Mouse (Mus musculus): ENCODE measurements around the gene Pla2g2f. TPM values are rescaled to one million over a fixed set of nuclear protein-coding genes. Genes with fewer than 3 reads are reported as not detected.

The Pla2g2f gene
- total RNA-seq (2021): 10 to 100 TPM in 1 of 2 experiments, 1 to 10 TPM in 1; 9.7 to 10.1 TPM
- long read RNA-seq, experiment 1, partial matches to known transcripts: 0 of 6 reads
- long read RNA-seq, experiment 1, other reads (novel, unspliced or antisense): 3 of 6 reads
- long read RNA-seq, experiment 2, partial matches to known transcripts: 0 of 7 reads
- long read RNA-seq, experiment 2, other reads (novel, unspliced or antisense): 4 of 7 reads

DNA sequence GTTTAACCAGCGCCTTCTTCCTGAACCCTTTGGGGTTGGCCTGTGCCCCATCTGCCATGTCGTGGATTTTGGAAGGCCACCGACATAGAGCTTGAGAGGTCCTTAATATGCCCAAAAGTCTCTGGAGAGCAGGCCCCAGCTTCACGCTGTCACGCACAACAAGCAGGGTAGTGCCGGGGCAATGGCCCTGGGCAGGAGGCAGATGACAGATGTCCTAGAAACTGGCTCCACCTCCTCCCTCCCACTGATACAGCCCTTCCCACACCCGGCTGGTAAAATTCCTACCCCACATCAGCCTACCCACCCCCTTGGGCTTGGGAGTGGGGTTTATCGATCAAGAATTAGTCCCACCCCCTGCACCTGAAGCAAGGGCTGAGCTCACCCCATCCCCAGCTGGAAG is at the start of gene Pla2g2f:
Pla2g2f (minus strand) TSS at position 211 of the 400 bp plus-strand sequence.
- no peak for DNase-seq (ENCODE audit: low spot score in 2 of 2)

DNA sequence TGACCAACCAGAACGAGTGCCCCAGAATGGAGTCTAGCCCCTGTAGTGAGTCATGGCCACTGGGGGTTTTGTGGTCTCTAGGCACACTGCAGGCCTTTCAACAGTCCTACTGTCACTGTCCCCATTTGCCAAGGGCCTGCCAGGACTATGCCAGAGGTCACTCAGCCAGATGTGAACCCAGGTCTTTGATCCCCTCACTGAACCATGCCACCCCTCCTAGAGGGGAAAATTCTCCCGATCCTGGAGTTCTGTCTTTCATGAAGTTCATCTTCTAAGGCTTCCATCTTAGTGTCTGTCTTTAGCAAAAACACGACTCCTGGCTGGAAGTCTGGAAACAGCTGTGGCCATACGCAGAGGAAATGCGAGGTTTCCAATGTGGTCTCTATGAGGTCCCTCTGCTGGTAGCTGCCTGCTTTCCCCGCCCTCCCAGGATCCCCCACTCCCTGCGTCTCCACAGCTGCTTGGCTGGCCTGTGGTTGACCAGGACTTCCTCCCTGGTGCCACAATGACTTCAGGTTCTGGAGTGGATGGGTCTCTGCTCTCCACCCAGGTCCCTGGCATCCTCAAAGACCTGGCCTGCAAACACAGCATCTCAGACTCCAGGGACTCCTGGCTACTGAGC is 49.6 kb upstream of the Pla2g2f start:
- no peak for DNase-seq (ENCODE audit: low spot score in 2 of 2)

DNA sequence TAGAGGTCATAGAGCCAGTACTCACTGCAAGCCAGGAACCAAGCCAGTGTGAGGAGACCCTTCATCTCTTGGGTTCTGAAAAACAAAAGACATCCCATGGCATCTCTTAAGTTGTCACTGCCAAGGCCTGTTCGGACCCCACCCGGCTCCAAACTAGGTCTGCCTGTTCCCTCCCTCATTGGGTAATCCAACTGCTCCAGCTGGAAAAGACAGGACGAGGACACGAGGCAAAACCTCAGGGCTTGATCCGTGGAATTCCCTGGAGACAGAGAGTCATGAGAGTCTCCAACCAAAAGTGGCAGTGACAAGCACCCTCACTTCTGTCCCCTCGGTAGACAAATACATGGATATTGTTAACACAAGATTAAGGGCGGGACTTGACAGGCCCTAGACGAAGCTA is 48.7 kb upstream of the Pla2g2f start:
- DNase-seq (ENCODE audit: low spot score in 2 of 2): no peak

DNA sequence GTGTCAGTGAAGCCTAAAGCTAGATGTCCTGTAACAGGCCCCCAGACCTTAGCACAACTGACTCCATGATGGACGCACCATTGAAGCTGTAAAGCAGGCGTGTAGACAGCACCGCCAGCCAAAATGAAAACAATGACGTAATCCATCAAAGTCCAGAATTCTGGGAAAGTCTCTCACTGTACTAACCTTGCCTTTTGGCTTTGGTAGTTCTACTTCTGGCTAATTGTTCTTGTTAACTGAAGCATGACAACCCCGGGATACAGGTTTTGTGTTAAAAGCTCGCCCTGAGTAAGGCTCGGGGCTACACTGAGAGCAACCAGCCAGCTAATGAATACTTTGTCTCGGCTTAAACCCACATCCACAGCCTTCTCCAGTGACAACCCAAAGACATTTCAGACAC is 47.8 kb upstream of the Pla2g2f start:
- no peak for DNase-seq (ENCODE audit: low spot score in 2 of 2)

DNA sequence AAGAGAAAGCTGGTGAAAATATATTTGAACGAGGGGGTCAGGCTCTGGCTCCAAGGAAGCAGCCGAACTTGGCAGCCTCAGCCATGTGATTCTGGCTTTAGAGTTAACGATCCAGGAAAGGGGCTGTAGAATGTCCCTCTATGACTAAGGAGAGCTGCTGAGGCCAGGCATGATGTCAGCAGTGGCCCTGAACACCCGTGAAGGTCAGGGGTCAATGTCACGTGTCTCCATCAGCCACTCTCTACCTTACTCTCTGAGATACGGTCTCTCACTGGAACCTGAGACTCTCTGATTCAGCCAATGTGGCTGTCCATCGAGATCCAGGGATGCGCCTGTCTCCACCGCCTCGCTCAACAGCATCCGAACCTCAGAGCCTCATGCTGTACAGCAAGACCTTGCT is 45.5 kb upstream of the Pla2g2f start:
- no peak for DNase-seq (ENCODE audit: low spot score in 2 of 2)

DNA sequence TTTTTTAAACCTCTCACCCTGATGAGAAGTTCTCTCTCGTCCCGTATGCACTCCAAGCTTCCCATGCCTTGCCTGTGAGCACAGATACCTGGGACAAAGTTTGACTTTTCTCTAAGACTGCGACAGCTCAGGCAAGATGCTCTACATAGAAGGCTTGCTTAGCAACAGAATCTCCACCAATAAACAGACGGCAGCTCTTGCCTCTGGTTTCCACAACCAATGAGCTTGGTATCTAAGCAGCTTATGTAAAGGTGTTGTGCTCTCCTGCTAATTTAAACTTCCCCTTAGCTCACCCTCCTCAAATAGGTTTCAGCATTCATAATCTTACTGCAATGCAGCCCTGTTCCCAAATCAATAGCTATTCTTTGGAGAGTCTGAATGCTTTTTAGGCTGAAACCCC is 44.2 kb upstream of the Pla2g2f start:
- no peak for DNase-seq (ENCODE audit: low spot score in 2 of 2)

DNA sequence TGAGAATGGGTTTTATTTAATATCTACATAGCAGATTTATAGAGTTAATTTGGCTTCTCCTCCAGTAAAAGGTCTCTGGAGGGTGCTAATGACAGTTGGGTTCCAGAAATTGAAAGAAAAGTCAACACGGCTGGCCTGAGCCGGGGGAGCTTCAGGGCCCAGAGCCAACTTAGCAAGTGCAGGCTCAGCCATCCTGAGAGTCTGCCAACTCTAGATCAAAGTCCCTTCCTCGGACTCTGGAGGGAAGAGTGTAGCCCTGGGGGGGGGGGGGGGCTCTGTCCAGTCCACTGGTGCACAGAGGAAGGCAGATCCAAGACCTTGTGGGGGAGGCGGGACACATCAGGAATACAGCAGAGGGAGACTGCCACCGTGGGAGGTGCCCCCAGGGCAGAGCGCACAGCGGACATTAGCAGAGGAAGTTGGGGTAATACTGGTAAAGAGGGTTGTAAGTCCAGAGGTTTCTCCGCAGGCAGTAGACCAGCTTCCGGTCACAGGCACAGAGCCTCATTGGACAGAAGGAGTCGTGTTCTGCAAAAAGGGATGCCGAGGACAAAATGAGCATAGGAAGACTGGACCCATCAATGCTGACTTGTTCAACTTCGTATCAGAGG is 42.8 kb upstream of the Pla2g2f start:
- DNase-seq (ENCODE audit: low spot score in 2 of 2): no peak

DNA sequence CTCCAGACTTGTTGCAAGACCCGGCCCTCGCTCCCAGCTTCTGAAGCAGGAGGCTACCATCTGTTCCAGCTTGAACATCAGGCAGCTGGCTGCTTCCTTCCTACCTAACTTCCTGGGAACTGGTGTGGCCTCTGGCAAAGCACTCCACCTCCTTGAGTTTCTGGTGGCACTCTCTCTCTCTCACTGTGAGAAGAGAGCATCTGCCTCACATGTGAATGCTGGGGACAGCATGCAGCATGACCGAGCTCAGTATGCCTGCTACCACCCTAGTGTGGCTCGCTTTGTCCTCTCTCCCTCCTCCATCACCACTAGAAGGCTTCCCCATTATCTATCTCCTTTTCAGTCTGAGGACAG is 39.8 kb upstream of the Pla2g2f start:
- no peak for DNase-seq (ENCODE audit: low spot score in 2 of 2)

DNA sequence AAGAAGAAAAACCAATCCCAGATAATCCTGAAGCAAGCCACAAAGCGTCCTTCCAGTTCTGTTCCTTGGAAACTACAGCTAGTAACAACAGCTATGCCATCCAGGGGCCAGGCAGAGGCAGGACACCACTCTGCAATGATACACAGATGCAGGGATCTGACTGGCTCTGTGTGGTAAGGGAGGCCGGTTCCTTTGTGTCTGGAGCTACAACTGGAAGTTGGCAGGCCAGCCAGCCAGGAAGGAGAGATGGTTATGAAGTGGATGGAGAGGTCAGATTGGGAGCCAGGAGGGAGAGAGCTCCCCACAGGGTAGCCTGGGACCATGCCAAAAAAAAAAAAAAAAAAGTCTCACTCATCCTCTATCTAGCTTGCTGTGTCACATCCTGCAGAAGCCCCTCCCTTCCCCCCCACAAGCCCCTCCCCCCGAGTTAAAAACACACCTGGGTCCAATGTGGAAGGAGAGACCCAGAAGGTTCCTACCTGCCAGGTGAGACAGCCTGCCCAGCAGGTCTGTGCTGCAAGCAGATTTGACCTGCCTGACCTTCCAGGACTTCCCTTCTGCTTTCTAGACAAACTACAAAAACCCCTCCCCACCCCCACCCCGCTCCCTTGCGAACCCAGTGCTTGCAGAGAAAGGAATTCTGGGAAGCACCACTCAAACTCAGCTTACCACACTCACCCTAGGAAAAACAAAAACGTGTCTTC is 39.2 kb upstream of the Pla2g2f start:
- no peak for DNase-seq (ENCODE audit: low spot score in 2 of 2)

DNA sequence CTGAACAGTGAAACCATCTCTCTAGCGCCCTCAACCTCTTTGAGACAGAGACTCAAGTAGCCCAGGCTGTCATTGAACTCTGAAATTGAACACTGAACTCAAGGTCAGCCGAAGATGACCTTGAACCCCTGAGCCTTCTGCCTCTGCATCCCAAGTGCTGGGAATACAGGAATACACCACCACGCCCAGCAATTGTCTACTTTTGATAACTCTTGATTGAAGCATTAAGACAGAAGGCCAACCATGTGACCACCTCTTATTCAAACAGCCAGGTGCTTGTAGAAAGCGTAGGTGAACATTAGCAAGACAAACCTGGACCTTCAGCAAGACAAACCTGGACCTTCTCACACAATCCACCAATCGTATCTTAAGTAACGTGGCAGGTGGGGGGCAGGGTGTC is 36.9 kb upstream of the Pla2g2f start:
- no peak for DNase-seq (ENCODE audit: low spot score in 2 of 2)

DNA sequence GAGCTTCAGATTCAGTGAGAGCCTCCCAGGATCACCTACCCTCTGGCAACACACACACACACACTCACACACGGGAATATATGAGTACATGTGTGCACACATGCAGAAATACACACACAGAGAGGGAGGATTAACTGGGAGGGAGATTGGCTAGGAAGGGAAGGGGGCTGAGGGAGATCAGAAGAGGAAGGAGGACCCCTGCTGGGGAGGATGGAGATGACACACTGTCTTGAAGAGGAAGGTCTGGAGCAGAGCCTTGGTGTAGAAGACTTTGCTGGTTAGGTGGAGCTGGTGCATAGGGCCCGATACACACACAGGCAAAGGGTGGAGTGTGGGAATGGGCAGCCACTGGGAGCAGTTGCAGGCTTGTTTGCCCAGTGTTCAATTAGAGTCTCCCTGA is 35.9 kb upstream of the Pla2g2f start:
- DNase-seq (ENCODE audit: low spot score in 2 of 2): peak in 1 of 2 experiments; percentile 16

DNA sequence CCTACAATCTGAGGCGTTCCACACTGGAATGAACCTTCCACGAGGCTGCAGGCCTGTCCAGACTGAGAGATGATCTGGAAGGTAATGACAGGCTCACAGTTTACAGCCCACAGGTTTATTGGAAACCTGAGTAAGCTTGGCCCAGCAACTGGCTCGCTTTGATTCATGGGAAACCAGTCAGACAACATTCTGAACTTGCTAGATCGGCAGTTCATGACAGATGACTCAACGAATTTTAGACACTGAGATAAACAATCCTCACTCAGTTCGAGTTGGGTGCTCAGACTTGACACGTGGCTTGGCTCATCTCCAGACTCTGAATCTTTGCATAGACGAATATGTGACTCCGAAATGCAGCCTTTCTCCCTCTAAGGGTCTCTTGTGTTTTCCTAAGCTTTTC is 35.2 kb upstream of the Pla2g2f start:
- DNase-seq (ENCODE audit: low spot score in 2 of 2): no peak

DNA sequence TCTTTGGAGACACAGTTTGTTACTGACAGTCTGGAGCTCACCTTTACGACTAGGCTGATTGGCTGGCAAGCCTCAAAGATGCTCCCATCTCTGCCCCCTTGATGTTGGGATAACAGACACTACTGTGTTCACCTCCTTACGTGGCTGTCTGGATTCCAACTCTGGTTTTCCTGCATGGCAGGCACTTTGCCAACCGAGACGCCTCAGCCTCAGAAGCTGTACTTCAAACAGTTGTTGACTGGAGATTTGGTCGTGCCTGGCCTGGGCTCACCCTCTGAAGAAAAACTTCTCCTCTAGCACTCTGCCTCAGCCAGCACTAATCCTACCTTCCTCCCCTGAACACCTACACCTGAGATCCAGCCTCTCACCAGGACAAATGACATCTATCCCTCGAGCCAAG is 34.0 kb upstream of the Pla2g2f start:
- DNase-seq (ENCODE audit: low spot score in 2 of 2): no peak

DNA sequence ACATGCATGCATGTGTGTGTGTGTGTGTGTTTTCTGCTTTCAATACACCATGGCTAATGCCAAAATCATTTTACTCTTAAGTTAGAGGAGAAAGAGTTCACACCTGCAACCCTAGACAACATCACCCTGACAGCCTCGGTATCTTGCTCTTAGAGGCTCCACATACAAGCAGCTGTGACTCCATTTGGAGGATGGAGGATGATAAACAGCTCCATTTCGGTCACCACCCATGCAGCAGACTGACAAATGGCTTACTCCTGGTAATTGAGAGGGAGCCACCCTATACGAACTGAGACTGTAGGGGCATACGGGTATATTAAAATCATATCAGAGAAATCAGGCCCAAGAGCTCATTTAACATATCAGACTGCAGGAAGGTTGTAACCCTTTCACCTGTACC is 31.0 kb upstream of the Pla2g2f start:
- no peak for DNase-seq (ENCODE audit: low spot score in 2 of 2)

DNA sequence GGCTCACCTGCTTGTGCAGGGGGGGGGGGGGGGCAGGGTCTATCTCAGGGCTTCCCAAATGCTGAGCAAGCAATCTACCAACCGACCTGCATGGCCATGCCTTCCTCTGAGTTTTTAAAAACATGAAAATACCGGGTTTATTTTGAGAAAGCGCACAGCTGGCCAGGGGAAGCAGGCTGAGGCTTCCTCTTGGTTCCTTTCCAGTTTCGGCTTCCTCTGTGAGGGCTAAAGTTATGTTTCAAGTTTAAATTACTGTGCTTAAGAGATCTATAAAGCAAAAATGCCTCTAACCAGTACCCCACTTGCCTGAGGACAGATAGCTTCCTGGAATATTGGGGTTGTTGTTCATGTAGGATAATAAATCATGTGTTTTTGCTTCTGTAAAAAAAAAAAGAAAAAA is 28.7 kb upstream of the Pla2g2f start:
- DNase-seq (ENCODE audit: low spot score in 2 of 2): no peak

DNA sequence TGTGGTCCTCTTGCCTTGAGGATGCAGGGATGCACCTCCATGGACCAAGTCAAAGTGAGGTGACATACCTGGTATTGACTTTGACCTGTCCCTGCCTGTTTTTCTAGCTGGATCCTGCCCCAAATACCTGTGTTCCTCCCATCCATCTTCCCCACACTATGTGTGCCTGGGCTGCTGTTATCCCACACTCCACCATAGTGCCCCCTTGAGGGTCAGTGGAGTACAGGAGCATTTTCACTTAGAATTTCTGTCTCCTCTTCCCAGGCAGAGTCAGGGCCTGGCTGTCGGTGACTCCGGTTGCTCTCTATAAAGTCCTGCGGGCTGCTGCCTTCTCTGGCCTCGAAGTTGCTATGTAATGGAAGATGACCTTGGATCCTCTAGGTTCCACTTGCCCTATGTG is 28.3 kb upstream of the Pla2g2f start:
- no peak for DNase-seq (ENCODE audit: low spot score in 2 of 2)

DNA sequence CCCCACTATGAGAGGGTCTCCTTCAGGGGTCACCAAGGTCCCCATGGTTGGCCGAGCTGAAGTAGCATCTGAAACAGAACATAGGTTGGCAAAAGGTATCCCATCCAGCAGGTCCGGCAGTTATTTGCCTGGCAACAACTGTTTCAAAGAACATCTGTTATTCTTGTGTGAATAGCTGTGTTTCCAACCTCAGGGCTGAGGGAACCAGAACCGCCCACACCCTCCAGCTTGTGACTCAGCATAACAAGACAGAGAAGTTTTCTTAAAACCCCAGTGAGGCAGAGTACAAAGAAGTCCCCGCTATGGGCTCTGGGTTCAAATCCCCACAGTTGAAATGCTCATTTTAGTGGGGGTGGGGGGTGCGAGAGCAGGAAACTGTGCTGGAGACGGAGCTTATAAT is 24.7 kb upstream of the Pla2g2f start:
- DNase-seq (ENCODE audit: low spot score in 2 of 2): no peak

DNA sequence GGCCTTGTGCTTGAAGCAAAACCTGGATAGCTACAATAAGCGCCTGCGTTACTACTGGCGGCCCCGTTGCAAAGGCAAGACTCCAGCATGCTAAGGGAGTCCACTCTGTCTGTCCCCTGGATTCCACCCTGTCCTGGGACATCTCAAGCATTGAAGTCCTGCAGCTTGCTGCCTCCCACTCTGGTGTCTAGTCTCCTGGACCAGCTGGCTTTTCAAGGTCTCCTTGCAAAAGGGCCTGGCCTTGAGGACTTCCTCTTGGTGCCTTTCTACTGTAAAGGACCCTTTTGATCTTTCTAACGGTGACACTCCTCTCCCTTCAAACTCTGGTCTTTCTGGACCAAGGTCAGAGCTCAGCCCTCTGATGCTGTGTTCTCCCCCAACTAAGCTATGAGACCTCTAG is 22.9 kb upstream of the Pla2g2f start:
- no peak for DNase-seq (ENCODE audit: low spot score in 2 of 2)

DNA sequence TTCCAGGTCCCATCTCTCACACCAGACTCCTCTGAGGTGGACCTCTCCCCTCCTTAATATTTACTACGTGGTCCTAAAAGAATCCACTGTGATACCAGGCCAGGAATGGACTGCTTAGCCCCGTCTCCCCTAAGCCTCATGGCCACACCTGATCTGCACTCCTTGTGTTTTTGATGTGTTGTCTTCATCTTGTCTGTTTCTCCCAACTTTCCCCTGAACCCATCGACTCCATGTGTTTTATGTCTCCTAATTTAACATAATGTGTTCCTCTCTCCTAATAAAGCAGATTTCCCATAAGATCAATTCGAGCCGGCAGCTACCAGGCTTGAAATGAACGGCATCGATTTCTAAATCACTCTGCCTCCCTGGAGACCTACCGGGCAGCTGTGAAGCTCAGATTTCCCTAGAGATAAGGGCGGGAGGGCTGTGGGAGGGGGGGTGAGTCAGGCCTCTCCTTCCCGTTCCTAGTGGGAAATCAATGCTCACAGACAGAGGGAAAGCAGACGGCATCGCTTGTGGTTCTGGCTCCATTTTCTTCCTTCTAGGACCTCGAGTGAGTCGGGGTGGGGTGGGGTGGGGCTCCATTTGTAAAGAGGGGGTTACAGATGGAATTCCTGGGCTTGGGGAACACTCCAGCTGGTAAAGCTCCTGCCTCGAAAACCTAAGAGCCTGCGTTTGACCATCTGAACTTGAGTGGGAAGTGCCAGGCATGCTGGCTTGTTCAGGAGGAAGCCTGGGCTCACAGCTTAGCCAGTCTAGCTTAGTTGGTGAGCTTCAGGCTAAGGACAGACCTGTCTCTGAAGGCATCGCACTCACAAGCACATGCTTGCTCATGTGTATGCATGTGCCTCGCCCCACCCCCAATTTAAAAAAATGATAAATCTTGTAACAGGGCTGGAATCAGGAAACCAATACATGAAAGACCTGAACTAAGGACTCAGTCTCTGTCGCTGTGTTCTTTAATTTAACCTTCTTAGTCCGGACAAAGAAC is 20.3 kb upstream of the Pla2g2f start:
- DNase-seq (ENCODE audit: low spot score in 2 of 2): no peak

DNA sequence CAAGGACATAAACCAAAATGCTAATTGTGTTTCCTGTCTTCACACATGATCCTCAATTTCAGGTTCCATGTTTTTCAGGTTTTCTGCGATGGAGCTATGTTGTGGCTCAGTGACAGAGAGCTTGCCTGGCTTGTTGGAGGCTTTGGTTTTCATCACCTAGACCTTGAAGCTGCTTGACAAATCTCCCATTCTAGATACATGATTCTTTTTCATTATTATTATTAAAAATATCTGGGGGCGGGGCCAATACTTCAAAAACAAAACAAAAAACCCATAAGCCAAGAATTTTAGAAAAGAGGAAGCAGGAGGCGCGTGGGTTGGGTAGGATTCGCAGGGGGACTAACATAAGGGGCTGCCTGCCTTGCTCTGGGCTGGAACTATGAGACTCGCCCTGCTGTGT is 18.0 kb upstream of the Pla2g2f start, which contains the start of gene Pla2g2d:
Pla2g2d (plus strand) TSS at position 301 of the 400 bp plus-strand sequence.
- DNase-seq (ENCODE audit: low spot score in 2 of 2): no peak

DNA sequence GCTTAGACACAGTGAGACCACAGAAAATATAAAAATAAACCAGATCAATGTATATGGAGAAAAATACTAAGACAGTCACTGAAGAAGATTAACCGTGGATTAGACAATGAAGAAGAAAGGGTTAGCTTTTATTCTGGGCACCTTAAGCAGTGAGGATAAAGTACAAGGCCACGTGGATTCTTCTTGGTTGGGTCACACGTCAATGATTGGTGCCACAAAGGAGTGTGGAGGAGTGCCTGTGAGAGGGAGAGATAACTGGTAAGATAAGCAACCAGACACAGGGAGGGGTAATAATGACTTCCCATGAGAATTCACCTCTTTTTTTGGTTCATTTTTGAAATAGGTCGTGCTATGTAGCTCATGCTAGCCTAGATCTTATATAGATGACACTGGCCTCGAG is 15.0 kb upstream of the Pla2g2f start:
- no peak for DNase-seq (ENCODE audit: low spot score in 2 of 2)
